Comparison of ENCODE assay signal across 8 mouse cellular contexts in the genomic region with DNA sequence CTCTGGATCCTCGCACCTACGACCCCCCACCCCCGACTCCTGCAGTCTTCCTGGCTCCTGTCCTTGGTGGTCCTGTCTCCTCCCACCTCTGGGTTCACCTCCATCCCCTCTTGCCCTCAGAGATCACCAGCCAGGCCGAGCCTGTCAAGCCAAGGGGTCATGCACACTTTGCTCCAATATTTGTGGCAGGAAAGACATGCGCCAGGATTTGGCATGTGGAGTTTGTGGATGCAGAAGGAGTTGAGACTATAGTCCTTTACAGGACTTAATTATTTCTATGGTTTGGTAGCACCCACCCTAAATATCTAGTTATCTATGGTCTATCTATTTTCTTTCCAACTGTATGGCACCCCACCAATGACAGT. TPM values are rescaled to one million over a fixed set of nuclear protein-coding genes. Genes with fewer than 3 reads are reported as not detected.
DNase-seq lines count a peak whose midpoint lies in the region; ATAC-seq and TF ChIP-seq lines count a peak whose summit lies in the region.

No protein-coding gene starts in this region.

- no peak; the same call in 1 of the 2 replicates for ATAC-seq in heart, embryonic 12.5 days (ENCODE audit: insufficient number of reproducible peaks, low FRiP score)
- no peak for ATAC-seq in forebrain, embryonic 13.5 days
- ATAC-seq in liver, postnatal 0 days: no peak

- H3K9me3 ChIP-seq in heart, embryonic 12.5 days (replicated peaks): no peaks in the 10 kb centered on the region
- H3K9me3 ChIP-seq in ES-Bruce4 (replicated peaks; ENCODE audit: control insufficient read depth, insufficient read depth, low read length, poor library complexity, severe bottlenecking): no peaks in the 10 kb centered on the region
- H3K9me3 ChIP-seq in forebrain, embryonic 13.5 days (replicated peaks): no peaks in the 10 kb centered on the region
- H3K9me3 ChIP-seq in liver, postnatal 0 days (ENCODE audit: low read length): no peaks in the 10 kb centered on the region

- H3K4me1 ChIP-seq in heart, embryonic 12.5 days (replicated peaks): peaks cover 29% of the 10 kb centered on the region
- H3K4me1 ChIP-seq in ES-Bruce4 (ENCODE audit: control insufficient read depth, insufficient read depth, low read length): peaks cover 2% of the 10 kb centered on the region
- H3K4me1 ChIP-seq in forebrain, embryonic 13.5 days: peaks cover 23% of the 10 kb centered on the region
- H3K4me1 ChIP-seq in liver, postnatal 0 days (ENCODE audit: insufficient read depth): peaks cover 12% of the 10 kb centered on the region; the same call in 1 of the 2 replicates

- no peak for TF ChIP-seq CTCF in ES-Bruce4 (IDR thresholded peaks at IDR 0.05; ENCODE audit: low read depth, low read length)
- no peak for TF ChIP-seq CTCF in liver, postnatal 0 days (IDR thresholded peaks at IDR 0.05; ENCODE audit: low read depth)

- 6% methylated on average over 5 of the region's 5 CpGs for WGBS in heart, embryonic 12.5 days
- WGBS in forebrain, embryonic 13.5 days: 9% methylated on average over 5 of the region's 5 CpGs
- 25% methylated on average over 5 of the region's 5 CpGs for WGBS in liver, postnatal 0 days (ENCODE audit: insufficient replicate concordance)

- no peaks in the 10 kb centered on the region for H3K27me3 ChIP-seq in heart, embryonic 12.5 days (replicated peaks)
- H3K27me3 ChIP-seq in ES-Bruce4 (ENCODE audit: control insufficient read depth, insufficient read depth, low read length, poor library complexity, severe bottlenecking): no peaks in the 10 kb centered on the region
- H3K27me3 ChIP-seq in forebrain, embryonic 13.5 days: no peaks in the 10 kb centered on the region
- H3K27me3 ChIP-seq in liver, postnatal 0 days (ENCODE audit: insufficient read depth, low read length): no peaks in the 10 kb centered on the region

- no peak for DNase-seq in heart, postnatal 4 days
- DNase-seq in liver, postnatal 0 days: no peak
- DNase-seq in Muller cell, postnatal 12 days (ENCODE audit: inconsistent ontology term): no peak
- no peak for DNase-seq in layer of hippocampus, adult 11-12 months (ENCODE audit: low spot score)
- DNase-seq in thymus, postnatal 10 days (ENCODE audit: low spot score in 2 of 2): no peak

- peak overlapping the region; percentile 86 for H3K9ac ChIP-seq in heart, embryonic 12.5 days
- peak overlapping the region; percentile 70 for H3K9ac ChIP-seq in ES-Bruce4 (ENCODE audit: low read depth, poor library complexity, severe bottlenecking)
- peak overlapping the region; percentile 72 for H3K9ac ChIP-seq in forebrain, embryonic 13.5 days
- H3K9ac ChIP-seq in liver, postnatal 0 days (replicated peaks): peak overlapping the region; percentile 67

- H3K4me3 ChIP-seq in heart, embryonic 12.5 days: peak overlapping the region; percentile 78
- peak overlapping the region; percentile 69 for H3K4me3 ChIP-seq in ES-Bruce4 (ENCODE audit: low read depth, low read length)
- peak overlapping the region; percentile 52 for H3K4me3 ChIP-seq in forebrain, embryonic 13.5 days
- H3K4me3 ChIP-seq in liver, postnatal 0 days (ENCODE audit: low read depth, low read length): peak overlapping the region; percentile 58

- peak overlapping the region; percentile 92 for H3K27ac ChIP-seq in heart, embryonic 12.5 days (ENCODE audit: poor library complexity, severe bottlenecking)
- no peak overlapping the region for H3K27ac ChIP-seq in ES-Bruce4 (ENCODE audit: insufficient read depth, low read length)
- no peak overlapping the region for H3K27ac ChIP-seq in forebrain, embryonic 13.5 days
- H3K27ac ChIP-seq in liver, postnatal 0 days (ENCODE audit: low read depth): 0 out of 2 replicates have a peak overlapping the region, but pooled peaks have one; percentile 74

- peak overlapping the region; percentile 90 for H3K4me2 ChIP-seq in heart, embryonic 12.5 days
- peak overlapping the region; percentile 77 for H3K4me2 ChIP-seq in forebrain, embryonic 13.5 days
- peak overlapping the region; percentile 85 for H3K4me2 ChIP-seq in liver, postnatal 0 days (ENCODE audit: low read depth, low read length)

- no peak for TF ChIP-seq POLR2A in ES-Bruce4 (IDR thresholded peaks at IDR 0.05; ENCODE audit: insufficient read depth, low read length)

- no peaks in the 10 kb centered on the region for H3K36me3 ChIP-seq in heart, embryonic 12.5 days
- no peaks in the 10 kb centered on the region for H3K36me3 ChIP-seq in ES-Bruce4 (ENCODE audit: control insufficient read depth, insufficient read depth, low read length, poor library complexity, severe bottlenecking)
- no peaks in the 10 kb centered on the region for H3K36me3 ChIP-seq in forebrain, embryonic 13.5 days (ENCODE audit: poor library complexity, severe bottlenecking)
- H3K36me3 ChIP-seq in liver, postnatal 0 days (replicated peaks; ENCODE audit: insufficient read depth, low read length): no peaks in the 10 kb centered on the region

- no peak for TF ChIP-seq EP300 in ES-Bruce4 (IDR thresholded peaks at IDR 0.05; ENCODE audit: insufficient read depth, low read depth, low read length)
- TF ChIP-seq EP300 in liver, postnatal 0 days (IDR thresholded peaks at IDR 0.05; ENCODE audit: low read depth): no peak

RNA-seq across cellular contexts. Expression of gene Ston1, which starts 0.6 kb away (rescaled TPM):
- 5.4 and 8.4 TPM in 2 replicates for polyA plus RNA-seq in heart, embryonic 12.5 days (2016; fragmentation: Nextera tagmentation; extraction: Ambion mirVana)
- 10 to 100 TPM; 25.3 to 28.7 TPM for total RNA-seq in heart, postnatal 4 days (2021)
- 30.3 and 30.7 TPM in 2 replicates for polyA plus RNA-seq in ES-Bruce4 (2011; ENCODE audit: insufficient read depth, insufficient read length, low read depth, missing spikeins)
- 2.4 and 3.2 TPM in 2 replicates for polyA plus RNA-seq in forebrain, embryonic 13.5 days (2015; fragmentation: Nextera tagmentation; extraction: Ambion mirVana)
- 0.70 and 0.99 TPM in 2 replicates for polyA plus RNA-seq in liver, postnatal 0 days (2015; fragmentation: Nextera tagmentation; extraction: Ambion mirVana)

Comparison
In these comparisons a context has a peak if more than half of its experiments do, and no peak if none do; other contexts are left out.
1. H3K27ac ChIP-seq: peak in heart, embryonic 12.5 days (single experiment) and liver, postnatal 0 days (single experiment); none in ES-Bruce4 (single experiment) and forebrain, embryonic 13.5 days (single experiment).
2. Peak in every context shown above with its lines, with median percentiles within 50 percentile points of each other: H3K4me2 ChIP-seq, H3K4me3 ChIP-seq and H3K9ac ChIP-seq.